Mouse (Mus musculus) B cell, adult 62 days (primary cell): ENCODE measurements around the gene Pdcd6. TPM values are rescaled to one million over a fixed set of nuclear protein-coding genes. Genes with fewer than 3 reads are reported as not detected.

Experiments used
- total RNA-seq: library from RNA; stranded (reverse); gene quantifications from 4 replicates; pipeline ENCODE4 v1.2.4, GENCODE M21; 2023

Gene Pdcd6
- 69.5 to 80.3 TPM (median 74.6 TPM) in 4 replicates for total RNA-seq

GRCm38 (mm10) chr13:74317170-74317849, at the start of gene Pdcd6:
Gene Pdcd6, minus strand, starts transcription at chr13:74317580.

GRCm38 (mm10) chr13:74363859-74364235, 46.5 kb upstream of the Pdcd6 start, which contains the start of gene Lrrc14b:
Gene Lrrc14b, minus strand, starts transcription at chr13:74364005.

GRCm38 (mm10) chr13:74349566-74350434, 32.4 kb upstream of the Pdcd6 start, which contains the start of the genes Sdha and Ccdc127:
Gene Sdha, minus strand, starts transcription at chr13:74350280.
Gene Ccdc127, plus strand, starts transcription at chr13:74350309.

GRCm38 (mm10) chr13:74292167-74292566, 25.2 kb downstream of the Pdcd6 start, which contains the start of gene Ahrr:
Gene Ahrr, minus strand, starts transcription at chr13:74292331.

Other genes with a start within 250 kb of the Pdcd6 start
- gene Slc9a3, start 196.1 kb downstream of the Pdcd6 start, total RNA-seq, result 0.12 TPM in 1 of 4 replicates, not detected in the others
- gene Exoc3, start 108.8 kb downstream of the Pdcd6 start, total RNA-seq, result 42.6 to 53.7 TPM (median 47.5 TPM) in 4 replicates
- 0.13 TPM in 1 of 4 replicates, not detected in the others for gene Ahrr, start 25.2 kb downstream of the Pdcd6 start, total RNA-seq
- 148 to 207 TPM (median 169 TPM) in 4 replicates for gene Sdha, start 32.7 kb upstream of the Pdcd6 start, total RNA-seq
- gene Ccdc127, start 32.7 kb upstream of the Pdcd6 start, total RNA-seq, result 15.1 to 22.1 TPM (median 18.5 TPM) in 4 replicates
- gene Lrrc14b, start 46.4 kb upstream of the Pdcd6 start, total RNA-seq, result not detected in 4 replicates
- gene Zfp72, start 73.3 kb upstream of the Pdcd6 start, total RNA-seq, result 1.5 to 2.7 TPM (median 1.8 TPM) in 4 replicates
- gene Ftl1-ps1, start 82.1 kb upstream of the Pdcd6 start, total RNA-seq, result 598 to 630 TPM (median 617 TPM) in 4 replicates
- gene Zfp825, start 176.4 kb upstream of the Pdcd6 start, total RNA-seq, result 4.8 to 6.8 TPM (median 5.3 TPM) in 4 replicates